Comparison of ENCODE assay signal across 8 mouse cellular contexts in the genomic region with DNA sequence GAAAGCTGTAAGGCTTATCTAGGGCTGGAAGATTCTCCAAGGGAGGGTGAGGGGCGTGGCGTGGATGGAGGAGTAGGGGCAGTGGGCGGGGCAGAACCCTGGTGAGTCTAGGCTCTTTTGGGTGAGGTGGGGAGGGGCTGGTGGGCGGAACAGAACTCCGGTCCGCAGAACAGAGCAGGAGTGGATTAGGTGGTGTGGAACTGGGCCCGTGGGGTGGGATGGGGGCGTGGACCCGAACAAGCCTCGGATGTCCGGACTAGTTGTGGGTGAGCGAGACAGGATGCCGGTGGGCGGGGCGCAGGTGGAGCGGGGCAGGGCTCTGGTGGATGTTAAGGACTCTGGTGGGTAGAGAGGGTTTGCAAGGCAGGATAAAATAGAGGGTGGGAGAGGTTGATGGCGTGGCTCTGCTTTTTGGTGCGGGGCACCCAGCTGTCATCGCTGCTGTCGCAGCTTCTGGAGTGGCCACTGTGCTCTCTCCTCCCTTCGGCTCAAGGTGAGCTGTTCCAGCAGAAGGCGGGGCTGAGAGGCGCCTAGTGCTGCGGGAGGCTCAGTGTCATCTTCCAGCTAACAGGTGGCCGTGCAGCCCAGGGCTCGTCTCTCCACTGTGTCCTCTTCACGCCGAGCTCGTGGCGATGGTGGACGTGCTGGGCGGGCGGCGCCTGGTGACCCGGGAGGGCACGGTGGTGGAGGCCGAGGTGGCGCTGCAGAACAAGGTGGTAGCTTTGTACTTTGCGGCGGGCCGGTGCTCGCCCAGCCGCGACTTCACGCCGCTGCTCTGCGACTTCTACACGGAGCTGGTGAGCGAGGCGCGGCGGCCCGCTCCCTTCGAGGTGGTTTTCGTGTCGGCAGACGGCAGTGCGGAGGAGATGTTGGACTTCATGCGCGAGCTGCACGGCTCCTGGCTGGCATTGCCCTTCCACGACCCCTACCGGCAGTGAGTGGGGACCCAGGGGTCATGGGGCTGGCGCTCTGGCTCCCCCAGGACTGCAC. TPM values are rescaled to one million over a fixed set of nuclear protein-coding genes. Genes with fewer than 3 reads are reported as not detected.
DNase-seq lines count a peak whose midpoint lies in the region; ATAC-seq and TF ChIP-seq lines count a peak whose summit lies in the region.

A gene (plus strand): TSS at position 332 of the 990 bp plus-strand sequence.

- peaks cover 8% of the 10 kb centered on the region for H3K4me1 ChIP-seq in erythroblast, embryonic 14.5 days (ENCODE audit: control insufficient read depth)
- H3K4me1 ChIP-seq in intestine, embryonic 14.5 days (replicated peaks; ENCODE audit: control insufficient read depth, insufficient read depth, low read length) = peaks cover 5% of the 10 kb centered on the region; the same call in 1 of the 2 replicates
- no peaks in the 10 kb centered on the region for H3K4me1 ChIP-seq in liver, embryonic 14.5 days (replicated peaks; ENCODE audit: control insufficient read depth in 2 of 2, insufficient read depth in 2 of 2, low read length in 1 of 2)
- H3K4me1 ChIP-seq in stomach, embryonic 16.5 days (ENCODE audit: control insufficient read depth, insufficient read depth, low read length) = peaks cover 10% of the 10 kb centered on the region

- no peak for TF ChIP-seq EP300 in liver, embryonic 14.5 days (IDR thresholded peaks at IDR 0.05; ENCODE audit: low read depth)

- H3K27ac ChIP-seq in intestine, embryonic 14.5 days (ENCODE audit: low read depth) = no peak within 1 kb of the TSS
- no peak within 1 kb of the TSS for H3K27ac ChIP-seq in liver, embryonic 14.5 days
- H3K27ac ChIP-seq in stomach, embryonic 16.5 days (ENCODE audit: low read length) = no peak within 1 kb of the TSS

- peak; percentile 58 for TF ChIP-seq CTCF in liver, embryonic 14.5 days (IDR thresholded peaks at IDR 0.05; ENCODE audit: low read depth)

- H3K9ac ChIP-seq in intestine, embryonic 14.5 days (ENCODE audit: low read length) = peak within 1 kb of the TSS; percentile 27; the same call in 1 of the 2 replicates
- no peak within 1 kb of the TSS for H3K9ac ChIP-seq in liver, embryonic 14.5 days (replicated peaks)
- peak within 1 kb of the TSS; percentile 58 for H3K9ac ChIP-seq in stomach, embryonic 16.5 days (ENCODE audit: low read length)

- H3K4me2 ChIP-seq in intestine, embryonic 14.5 days (ENCODE audit: low read length) = peak within 1 kb of the TSS; percentile 97
- peak within 1 kb of the TSS; percentile 56 for H3K4me2 ChIP-seq in liver, embryonic 14.5 days (ENCODE audit: low read depth)
- peak within 1 kb of the TSS; percentile 98 for H3K4me2 ChIP-seq in stomach, embryonic 16.5 days (ENCODE audit: low read depth, low read length)

- no peaks in the 10 kb centered on the region for H3K9me3 ChIP-seq in erythroblast, embryonic 14.5 days (ENCODE audit: control insufficient read depth, low read length)
- H3K9me3 ChIP-seq in intestine, embryonic 14.5 days (ENCODE audit: control insufficient read depth, low read length) = no peaks in the 10 kb centered on the region
- no peaks in the 10 kb centered on the region for H3K9me3 ChIP-seq in liver, embryonic 14.5 days (ENCODE audit: control insufficient read depth, low read length)
- H3K9me3 ChIP-seq in stomach, embryonic 16.5 days (replicated peaks; ENCODE audit: control insufficient read depth, low read length) = no peaks in the 10 kb centered on the region

- peak within 1 kb of the TSS; percentile 32 for H3K4me3 ChIP-seq in erythroblast, embryonic 14.5 days (replicated peaks)
- peak within 1 kb of the TSS; percentile 46 for H3K4me3 ChIP-seq in intestine, embryonic 14.5 days (ENCODE audit: low read depth, low read length)
- H3K4me3 ChIP-seq in liver, embryonic 14.5 days (ENCODE audit: insufficient read depth in 1 of 2, low read depth in 2 of 2, low read length in 2 of 2) = peak within 1 kb of the TSS; percentile 0 to 32; a peak in 3 of 4 replicates
- peak within 1 kb of the TSS; percentile 53 for H3K4me3 ChIP-seq in stomach, embryonic 16.5 days (replicated peaks; ENCODE audit: low read length)

- no peak for ATAC-seq in erythroblast, adult 5-6 weeks (replicated peaks; ENCODE audit: low FRiP score, poor library complexity, severe bottlenecking)
- ATAC-seq in intestine, embryonic 14.5 days (replicated peaks; ENCODE audit: low FRiP score, low TSS enrichment, low read depth) = peak; percentile 82
- ATAC-seq in liver, embryonic 14.5 days (ENCODE audit: insufficient read depth) = 0 out of 2 replicates have a peak, but pooled peaks have one; percentile 21
- peak; percentile 63 for ATAC-seq in stomach, embryonic 16.5 days (ENCODE audit: insufficient read depth, low FRiP score)

- peak; percentile 59 to 64 for DNase-seq in cerebellum, postnatal 10 days
- DNase-seq in gastrocnemius, postnatal 25 days = peak; percentile 22
- peak; percentile 79 for DNase-seq in intestine, embryonic 14.5 days (ENCODE audit: low spot score)
- no peak for DNase-seq in liver, embryonic 14.5 days (ENCODE audit: low read depth in 3 of 3, low spot score in 3 of 3)
- peak; percentile 53 for DNase-seq in neural tube, embryonic 10.5 days (ENCODE audit: extremely low spot score, low spot score)

- H3K27me3 ChIP-seq in erythroblast, embryonic 14.5 days (ENCODE audit: control insufficient read depth) = peaks cover 38% of the 10 kb centered on the region
- H3K27me3 ChIP-seq in intestine, embryonic 14.5 days (replicated peaks; ENCODE audit: control insufficient read depth, insufficient read depth, low read length) = no peaks in the 10 kb centered on the region
- peaks cover 13% of the 10 kb centered on the region for H3K27me3 ChIP-seq in liver, embryonic 14.5 days (ENCODE audit: control insufficient read depth, insufficient read depth, low read length)
- H3K27me3 ChIP-seq in stomach, embryonic 16.5 days (ENCODE audit: control insufficient read depth, insufficient read depth, low read length) = peaks cover 16% of the 10 kb centered on the region; the same call in 1 of the 2 replicates

- no peaks in the 10 kb centered on the region for H3K36me3 ChIP-seq in erythroblast, embryonic 14.5 days (ENCODE audit: control insufficient read depth)
- H3K36me3 ChIP-seq in intestine, embryonic 14.5 days (ENCODE audit: control insufficient read depth, insufficient read depth, low read length) = no peaks in the 10 kb centered on the region
- H3K36me3 ChIP-seq in liver, embryonic 14.5 days (replicated peaks; ENCODE audit: control insufficient read depth, insufficient read depth, low read depth) = no peaks in the 10 kb centered on the region
- no peaks in the 10 kb centered on the region for H3K36me3 ChIP-seq in stomach, embryonic 16.5 days (ENCODE audit: control insufficient read depth, insufficient read depth, low read length)

- WGBS in intestine, embryonic 14.5 days = under 1% methylated on average over 62 of the region's 64 CpGs
- WGBS in liver, embryonic 14.5 days (ENCODE audit: insufficient replicate concordance) = under 1% methylated on average over 64 of the region's 64 CpGs
- WGBS in stomach, embryonic 16.5 days = under 1% methylated on average over 64 of the region's 64 CpGs

RNA-seq across cellular contexts. Expression of the gene that starts here (rescaled TPM):
- not detected in 2 replicates for polyA plus RNA-seq in erythroblast, embryonic 14.5 days (2012)
- not detected in 2 replicates for total RNA-seq in erythroblast, adult 5-6 weeks (2015; ENCODE audit: low replicate concordance)
- total RNA-seq in erythroblast, adult 5-6 weeks (2017; ENCODE audit: low replicate concordance) = not detected in 2 replicates
- not detected for total RNA-seq in gastrocnemius, postnatal 25 days (2021)
- polyA plus RNA-seq in intestine, embryonic 14.5 days (2014; fragmentation: Nextera tagmentation; extraction: Ambion mirVana) = 2.1 and 2.2 TPM in 2 replicates
- 0.04 and 0.13 TPM in 2 replicates for polyA plus RNA-seq in liver, embryonic 14.5 days (2012; rRNA removed)
- polyA plus RNA-seq in liver, embryonic 14.5 days (2014; fragmentation: Nextera tagmentation; extraction: Ambion mirVana) = not detected in 2 replicates
- 1.3 and 1.5 TPM in 2 replicates for polyA plus RNA-seq in stomach, embryonic 16.5 days (2015; fragmentation: Nextera tagmentation; extraction: Ambion mirVana)

Comparison
In these comparisons a context has a peak if more than half of its experiments do, and no peak if none do; other contexts are left out.
1. Peak in DNase-seq in gastrocnemius, postnatal 25 days; RNA of the gene not detected or under 1 TPM.
2. Peak in ATAC-seq, H3K4me3 ChIP-seq and H3K4me2 ChIP-seq in liver, embryonic 14.5 days; RNA of the gene not detected or under 1 TPM.
3. DNase-seq: peak in cerebellum, postnatal 10 days (2 of 2), intestine, embryonic 14.5 days (single experiment) and neural tube, embryonic 10.5 days (single experiment); none in liver, embryonic 14.5 days (0 of 3).
4. Peak in every context shown above with its lines, with median percentiles within 50 percentile points of each other: H3K4me3 ChIP-seq and H3K4me2 ChIP-seq.